Mouse (Mus musculus): ENCODE measurements at regions not wholly inside any gene's neighbourhood (a gene's known extent, or its start where the extent isn't known, plus 50 kb on each side); places are given as distances from the start of the nearest gene placed in this dataset.

- TF ChIP-seq CTCF (conservative IDR thresholded peaks at IDR 0.05; ENCODE audit: low read length) (no peak), NANOG (IDR thresholded peaks at IDR 0.05; ENCODE audit: borderline replicate concordance, low read length) (no peak), POU5F1 (IDR thresholded peaks at IDR 0.05; ENCODE audit: borderline replicate concordance, low read length) (no peak)
Measured at GRCm38 (mm10) chr1:35575203-35575602, 493.0 kb upstream of the Hs6st1 start.

All from E14TG2a.4 (cell line).